Mouse (Mus musculus): ENCODE measurements around the gene Ptn.

- TF ChIP-seq GABPA (IDR thresholded peaks at IDR 0.05; ENCODE audit: low read depth, low read length) (no peak), USF2 (IDR thresholded peaks at IDR 0.05; ENCODE audit: borderline replicate concordance in 1 of 2, insufficient read depth in 1 of 2, low read depth in 1 of 2, low read length in 2 of 2) (no peak), POLR2A (IDR thresholded peaks at IDR 0.05; ENCODE audit: control insufficient read depth in 1 of 2, insufficient read depth in 1 of 2, low read depth in 1 of 2, low read length in 2 of 2, poor library complexity in 1 of 2) (no peak)
Measured at GRCm38 (mm10) chr6:36850422-36851129, 40.6 kb upstream of the Ptn start.

All from MEL (cell line).